ENCODE assay signal across 8 mouse cellular contexts in the genomic region with DNA sequence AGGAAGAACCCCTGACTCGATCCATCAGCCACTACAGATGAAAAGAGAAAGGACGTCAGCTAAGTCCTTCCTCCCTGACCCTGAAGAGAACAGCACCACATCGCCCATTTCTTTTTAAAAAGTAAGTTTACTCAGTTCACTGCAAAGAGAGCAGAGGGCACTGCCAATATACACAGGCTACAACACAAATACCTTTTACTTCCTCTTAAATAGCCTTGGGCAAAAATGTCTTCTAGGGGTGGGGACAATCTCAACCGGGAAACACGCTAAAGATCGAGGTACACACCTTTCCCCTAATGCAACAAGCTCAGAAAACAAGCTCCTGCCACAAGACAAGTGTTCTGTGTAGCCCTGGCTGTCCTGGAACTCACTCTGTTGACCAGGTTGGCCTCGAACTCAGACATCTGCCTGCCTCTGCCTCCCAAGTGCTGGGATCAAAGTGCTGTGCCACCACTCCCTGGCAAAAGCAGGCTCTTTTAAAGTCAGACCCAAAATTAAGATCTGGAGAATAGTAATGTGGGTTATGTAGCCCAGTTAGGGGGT. TPM values are rescaled to one million over a fixed set of nuclear protein-coding genes. Genes with fewer than 3 reads are reported as not detected.
A peak's percentile ranks its signal among the peaks of the same experiment; 100 is the strongest.
DNase-seq lines count a peak whose midpoint lies in the region; ATAC-seq and TF ChIP-seq lines count a peak whose summit lies in the region.

No protein-coding gene starts in this region.

- DNase-seq in lung, adult 18-20 months, result peak; percentile 16 to 43
- no peak for DNase-seq in lung, postnatal 25 days (ENCODE audit: low spot score)
- no peak for DNase-seq in embryonic facial prominence, embryonic 14.5 days (ENCODE audit: low spot score)
- DNase-seq in limb, embryonic 10.5 days (ENCODE audit: low spot score), result no peak
- DNase-seq in thymus, postnatal 10 days (ENCODE audit: low spot score in 2 of 2), result no peak
- no peak for DNase-seq in layer of hippocampus, adult 8-10 months (ENCODE audit: low spot score in 2 of 2)
- no peak for DNase-seq in right cerebral cortex, postnatal 10 days (ENCODE audit: low spot score in 2 of 2)

- H3K9me3 ChIP-seq in embryonic facial prominence, embryonic 14.5 days (ENCODE audit: control insufficient read depth, low read length), result no peaks in the 10 kb centered on the region
- no peaks in the 10 kb centered on the region for H3K9me3 ChIP-seq in limb, embryonic 10.5 days (replicated peaks)

- no peak for ATAC-seq in embryonic facial prominence, embryonic 14.5 days (ENCODE audit: low read depth)

- no peaks in the 10 kb centered on the region for H3K27me3 ChIP-seq in embryonic facial prominence, embryonic 14.5 days (replicated peaks; ENCODE audit: control insufficient read depth, insufficient read depth, low read length)
- no peaks in the 10 kb centered on the region for H3K27me3 ChIP-seq in limb, embryonic 10.5 days (ENCODE audit: low read depth, poor library complexity, severe bottlenecking)
- H3K27me3 ChIP-seq in myocyte (ENCODE audit: control insufficient read depth, insufficient read depth, insufficient read length), result no peaks in the 10 kb centered on the region

- H3K4me1 ChIP-seq in embryonic facial prominence, embryonic 14.5 days (ENCODE audit: control insufficient read depth, insufficient read depth, low read length), result peaks cover 4% of the 10 kb centered on the region; the same call in 1 of the 2 replicates
- peaks cover 17% of the 10 kb centered on the region for H3K4me1 ChIP-seq in limb, embryonic 10.5 days

- peaks cover 23% of the 10 kb centered on the region for H3K79me2 ChIP-seq in myocyte (ENCODE audit: control insufficient read depth, insufficient read depth)

- no peak for TF ChIP-seq POLR2A in myocyte (IDR thresholded peaks at IDR 0.05; ENCODE audit: insufficient read length, low read depth)

- H3K27ac ChIP-seq in embryonic facial prominence, embryonic 14.5 days (replicated peaks; ENCODE audit: low read depth, low read length), result no peak overlapping the region
- peak overlapping the region; percentile 93; the same call in 1 of the 2 replicates for H3K27ac ChIP-seq in limb, embryonic 10.5 days

- WGBS in embryonic facial prominence, embryonic 14.5 days, result 73% methylated on average over 7 of the region's 7 CpGs
- 84% methylated on average over 7 of the region's 7 CpGs for WGBS in limb, embryonic 10.5 days

- H3ac ChIP-seq in myocyte (ENCODE audit: control insufficient read depth, insufficient read length), result peak overlapping the region; percentile 19

- H3K4me2 ChIP-seq in embryonic facial prominence, embryonic 14.5 days (ENCODE audit: low read depth, low read length), result peak overlapping the region; percentile 93
- peak overlapping the region; percentile 91 for H3K4me2 ChIP-seq in myocyte (ENCODE audit: low read depth)

- no peak overlapping the region; the same call in 1 of the 2 replicates for H3K9ac ChIP-seq in embryonic facial prominence, embryonic 14.5 days (ENCODE audit: low read depth, low read length)

- H3K4me3 ChIP-seq in embryonic facial prominence, embryonic 14.5 days (ENCODE audit: low read depth, low read length), result peak overlapping the region; percentile 89
- peak overlapping the region; percentile 89 for H3K4me3 ChIP-seq in limb, embryonic 10.5 days
- H3K4me3 ChIP-seq in myocyte, result peak overlapping the region; percentile 71

- peaks cover 46% of the 10 kb centered on the region for H3K36me3 ChIP-seq in embryonic facial prominence, embryonic 14.5 days (ENCODE audit: control insufficient read depth, insufficient read depth, low read length)
- peaks cover 48% of the 10 kb centered on the region for H3K36me3 ChIP-seq in limb, embryonic 10.5 days
- peaks cover 15% of the 10 kb centered on the region for H3K36me3 ChIP-seq in myocyte (ENCODE audit: control insufficient read depth, insufficient read depth)

TF ChIP-seq in myocyte, 11 proteins besides CTCF, POLR2A, EP300 and RAD21:
- TF ChIP-seq POLR2AphosphoS2 (IDR thresholded peaks at IDR 0.05; ENCODE audit: insufficient read length, low read depth) (no peak), MYOG (IDR thresholded peaks at IDR 0.05; ENCODE audit: control insufficient read depth in 1 of 3, insufficient read depth in 1 of 3, insufficient read length in 2 of 3, low read depth in 2 of 3) (no peak), USF1 (IDR thresholded peaks at IDR 0.05; ENCODE audit: low read depth) (no peak), SRF (IDR thresholded peaks at IDR 0.05; ENCODE audit: control insufficient read depth, insufficient read length, low read depth) (no peak), E2F4 (IDR thresholded peaks at IDR 0.05; ENCODE audit: insufficient read depth) (no peak), CEBPB (IDR thresholded peaks at IDR 0.05; ENCODE audit: insufficient read depth, poor library complexity, severe bottlenecking) (no peak), MYOD1 (IDR thresholded peaks at IDR 0.05; ENCODE audit: control insufficient read depth in 1 of 3, insufficient read length in 2 of 3, low read depth in 2 of 3) (no peak), MAX (IDR thresholded peaks at IDR 0.05; ENCODE audit: low read depth) (no peak), REST (IDR thresholded peaks at IDR 0.05; ENCODE audit: insufficient read depth, insufficient read length) (no peak), TCF12 (IDR thresholded peaks at IDR 0.05; ENCODE audit: insufficient read depth, poor library complexity, severe bottlenecking) (no peak), TCF3 (IDR thresholded peaks at IDR 0.05; ENCODE audit: insufficient read length, low read depth) (no peak)
TF ChIP-seq in myocyte: peak in this region for 0.

RNA-seq across cellular contexts. Expression of gene Prkab1, which starts 1.6 kb away (rescaled TPM):
- polyA plus RNA-seq in embryonic facial prominence, embryonic 14.5 days (2014; fragmentation: Nextera tagmentation; extraction: Ambion mirVana), result 49.9 and 61.4 TPM in 2 replicates
- polyA plus RNA-seq in limb, embryonic 10.5 days (2016; fragmentation: Nextera tagmentation; extraction: Ambion mirVana), result 84.0 and 84.8 TPM in 2 replicates
- 32.2 TPM for polyA plus RNA-seq in myocyte (2012; fragmentation: generic; extraction: Trizol)
- 10 to 100 TPM; 20.9 to 27.1 (median 22.6) TPM for total RNA-seq in layer of hippocampus, adult 8-10 months (2022)

Comparison
In these comparisons a context has a peak if more than half of its experiments do, and no peak if none do; other contexts are left out.
1. DNase-seq: peak in lung, adult 18-20 months (2 of 2); none in lung, postnatal 25 days (single experiment), embryonic facial prominence, embryonic 14.5 days (single experiment), limb, embryonic 10.5 days (single experiment), thymus, postnatal 10 days (0 of 2), layer of hippocampus, adult 8-10 months (0 of 2) and right cerebral cortex, postnatal 10 days (0 of 2).
2. Peak in every context shown above with its lines, with median percentiles within 50 percentile points of each other: H3K4me3 ChIP-seq.